Mouse (Mus musculus): ENCODE measurements around the gene Robo3.

Robo3 gene

DNA sequence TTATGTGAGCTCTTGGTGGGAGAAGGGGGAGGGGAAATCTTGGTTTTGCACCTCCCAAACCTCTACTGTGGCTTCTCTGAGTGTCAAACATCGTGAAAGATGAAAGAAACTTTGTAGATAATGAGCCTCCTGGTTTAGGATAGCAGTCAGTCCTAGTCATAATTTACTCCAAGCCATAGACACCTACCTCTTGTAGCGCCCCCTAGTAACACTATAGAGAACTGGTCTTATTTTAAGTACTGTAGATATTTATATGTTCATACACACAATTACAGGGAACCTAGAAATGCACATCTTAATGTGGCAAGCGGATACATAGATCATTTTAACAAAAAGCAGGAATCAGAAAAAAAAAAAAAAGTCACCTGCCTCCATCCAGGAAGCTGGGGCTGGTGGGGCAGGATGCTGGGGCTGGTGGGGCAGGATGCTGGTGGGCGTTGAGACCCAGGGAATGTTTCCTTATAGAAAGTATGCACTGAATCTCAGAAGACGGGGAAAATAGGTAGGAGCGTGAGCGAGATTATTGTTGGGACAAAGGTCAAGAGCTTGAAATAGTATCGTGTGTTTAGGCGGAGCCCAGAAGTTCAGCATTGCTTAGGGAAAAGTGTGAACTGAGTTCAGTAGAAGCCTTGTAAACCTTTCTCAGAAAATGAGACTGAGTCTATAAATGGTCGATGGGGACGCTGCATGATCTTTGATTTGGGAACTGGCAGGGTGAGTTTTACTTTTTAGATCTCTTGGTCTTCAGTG, 64.8 kb downstream of the Robo3 start:
- Histone ChIP-seq H3K27me3 (ENCODE audit: control insufficient read depth, insufficient read depth, low read length, poor library complexity, severe bottlenecking) (no peaks in the 10 kb centered on the region), H3K36me3 (ENCODE audit: control insufficient read depth, insufficient read depth, low read length, poor library complexity, severe bottlenecking) (no peaks in the 10 kb centered on the region)
- no peak for DNase-seq (ENCODE audit: low read depth, low spot score)

DNA sequence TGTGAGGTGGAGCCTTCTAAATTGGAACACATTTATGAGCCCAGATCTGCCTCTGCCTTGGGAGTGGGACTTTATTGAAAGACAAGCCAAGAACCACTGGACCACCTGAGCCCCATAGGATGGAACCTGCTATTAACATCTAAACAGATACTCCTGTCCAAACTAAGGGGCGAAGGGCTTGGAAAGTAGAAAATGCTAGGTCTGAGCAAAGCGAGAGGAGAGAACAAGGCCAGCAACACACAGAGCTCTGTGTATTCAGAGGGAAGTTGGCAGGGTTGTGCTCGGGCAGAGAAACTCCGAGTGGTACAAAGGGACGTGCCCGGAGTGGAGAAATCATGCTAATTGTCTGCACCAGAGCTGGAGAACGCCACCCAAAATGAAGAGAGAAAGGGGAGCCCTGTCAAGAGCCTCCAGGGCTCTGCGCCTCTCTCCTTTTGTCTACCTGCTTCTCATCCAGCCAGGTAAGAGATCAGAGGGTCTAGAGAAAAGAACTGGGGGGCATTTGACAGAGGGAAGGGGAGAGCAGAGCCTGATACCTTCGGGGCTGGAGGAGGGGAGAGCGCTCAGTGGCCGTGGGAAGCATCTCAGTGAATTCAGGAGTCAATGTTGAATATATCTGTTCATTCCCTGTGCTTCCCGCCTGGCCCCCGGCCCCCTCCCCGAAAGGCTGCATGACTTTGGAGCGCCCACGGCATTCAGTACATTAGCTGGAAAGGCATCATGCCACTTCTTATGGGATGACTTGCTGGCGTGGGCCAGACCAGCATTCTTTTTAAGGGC, 65.6 kb downstream of the Robo3 start, which contains the start of gene Hepacam:
Gene Hepacam (plus strand): TSS at position 51 of the 780 bp plus-strand sequence.
- Histone ChIP-seq H3K36me3 (ENCODE audit: control insufficient read depth, insufficient read depth, low read length, poor library complexity, severe bottlenecking) (no peaks in the 10 kb centered on the region), H3K27me3 (ENCODE audit: control insufficient read depth, insufficient read depth, low read length, poor library complexity, severe bottlenecking) (no peaks in the 10 kb centered on the region)
- no peak for DNase-seq (ENCODE audit: low read depth, low spot score)

DNA sequence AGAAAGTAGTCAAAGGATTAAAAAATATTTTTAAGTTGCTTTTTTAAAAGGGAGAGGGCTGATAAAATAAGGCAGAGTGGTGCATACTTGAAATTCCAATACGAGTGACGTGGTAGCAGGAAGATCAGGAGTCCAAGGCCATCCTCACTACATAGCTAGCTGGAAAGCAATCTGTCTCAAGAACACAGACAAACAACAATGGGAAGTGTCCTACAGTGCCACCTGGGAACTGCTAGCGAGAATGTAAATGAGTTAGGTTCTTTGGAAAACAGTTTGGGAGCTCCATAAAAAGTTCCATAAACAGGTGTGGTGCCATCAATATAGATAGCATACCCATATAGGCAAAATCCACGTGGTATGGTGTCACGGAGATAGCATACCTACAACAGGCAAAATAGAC, 67.3 kb downstream of the Robo3 start:
- Histone ChIP-seq H3K36me3 (ENCODE audit: control insufficient read depth, insufficient read depth, low read length, poor library complexity, severe bottlenecking) (no peaks in the 10 kb centered on the region), H3K27me3 (ENCODE audit: control insufficient read depth, insufficient read depth, low read length, poor library complexity, severe bottlenecking) (no peaks in the 10 kb centered on the region)
- DNase-seq (ENCODE audit: low read depth, low spot score) = no peak
